Mouse (Mus musculus) liver, embryonic 14.5 days (tissue): ENCODE measurements around the gene Sos1. TPM values are rescaled to one million over a fixed set of nuclear protein-coding genes. Genes with fewer than 3 reads are reported as not detected.
A peak's percentile ranks its signal among the peaks of the same experiment; 100 is the strongest.

ENCODE experiments used
- ATAC-seq: fragments of 200-750 bp; cut with Nextera tagmentation; 2 replicates; pipeline ENCODE4 v1.8.0; 2017; ENCODE audit warnings: moderate number of reproducible peaks, mild to moderate bottlenecking, moderate library complexity; ENCODE audit not compliant: insufficient read depth
- DNase-seq, 3 experiments: peaks; one replicate each; pipeline ENCODE4 v3.0.0-alpha.2; 2012 to 2013; ENCODE audit warnings: low read depth in 3 of 3, low spot score in 3 of 3
- H3K27ac ChIP-seq: fragments of 300-500 bp; sonication (generic); 2 replicates; pipeline ENCODE4 v1.5.1; 2014; ENCODE audit warnings: moderate library complexity, mild to moderate bottlenecking, control low read depth, inconsistent platforms
- H3K27me3 ChIP-seq: fragments of 300-500 bp; sonication (generic); 2 replicates; pipeline ENCODE4 v1.6.1; 2014; ENCODE audit warnings: mild to moderate bottlenecking, low read length, moderate library complexity; ENCODE audit not compliant: control insufficient read depth, insufficient read depth
- H3K36me3 ChIP-seq: fragments of 300-500 bp; sonication (generic); replicated peaks from 2 replicates; pipeline ENCODE4 v1.6.1; 2014; ENCODE audit warnings: low read depth; ENCODE audit not compliant: control insufficient read depth, insufficient read depth
- H3K4me1 ChIP-seq, 2 experiments: fragments of 200-500 bp in 1 of 2; fragments of 300-500 bp in 1 of 2; sonication (generic) in 1 of 2; replicated peaks; 2 replicates each; pipeline ENCODE4 v1.6.1; 2012 to 2014; ENCODE audit warnings: antibody characterized with exemption in 1 of 2, inconsistent platforms in 1 of 2, low read length in 1 of 2; ENCODE audit not compliant: control insufficient read depth in 2 of 2, insufficient read depth in 2 of 2
- H3K4me2 ChIP-seq: fragments of 300-500 bp; sonication (generic); 2 replicates; pipeline ENCODE4 v1.6.1; 2014; ENCODE audit warnings: low read depth, mild to moderate bottlenecking, control low read depth, moderate library complexity
- H3K4me3 ChIP-seq, 2 experiments: fragments of 200-500 bp in 1 of 2; fragments of 300-500 bp in 1 of 2; sonication (generic) in 1 of 2; 2 replicates each; pipeline ENCODE4 v1.5.1; 2012 to 2014; ENCODE audit warnings: low read depth in 2 of 2, low read length in 2 of 2, mild to moderate bottlenecking in 2 of 2, control low read depth in 1 of 2, inconsistent platforms in 1 of 2, moderate library complexity in 1 of 2; ENCODE audit not compliant: insufficient read depth in 1 of 2
- H3K9ac ChIP-seq: fragments of 300-500 bp; sonication (generic); replicated peaks from 2 replicates; pipeline ENCODE4 v1.6.1; 2014; ENCODE audit warnings: mild to moderate bottlenecking, control low read depth, moderate library complexity
- H3K9me3 ChIP-seq: fragments of 300-500 bp; sonication (generic); 2 replicates; pipeline ENCODE4 v1.6.1; 2016; ENCODE audit warnings: low read length, mixed read lengths; ENCODE audit not compliant: control insufficient read depth
- CTCF ChIP-seq: IDR thresholded peaks from 2 replicates; pipeline ENCODE4 v1.5.1; 2016; ENCODE audit warnings: antibody characterized with exemption, low read depth, control low read depth
- EP300 ChIP-seq: IDR thresholded peaks from 2 replicates; pipeline ENCODE4 v1.6.1; 2016; ENCODE audit warnings: antibody characterized with exemption, low read depth
- WGBS: fragments of 180-500 bp; shearing (Covaris S2); extraction: QIAGEN DNeasy Blood & Tissue Kit; methylation state at CpG from one replicate; pipeline ENCODE4 v1.1.7; 2014; ENCODE audit not compliant: insufficient replicate concordance; 5-methylcytosine and 5-hydroxymethylcytosine counted together
- polyA plus RNA-seq, 2 experiments: library from polyadenylated mRNA; depleted of rRNA in 1 of 2; stranded (reverse) in 1 of 2; unstranded in 1 of 2; fragments of >200 nt; fragmentation: Nextera tagmentation in 1 of 2; extraction: Ambion mirVana in 1 of 2; gene quantifications; 2 replicates each; pipeline versions ENCODE4 v1.2.1 to v1.2.3; 2012 to 2014

The Sos1 gene
- polyA plus RNA-seq, 2 experiments = 1.3 to 1.7 TPM

GRCm38 (mm10) chr17:80518811-80519210 lies 38.6 kb upstream of the Sos1 start:
- ATAC-seq (no peak), DNase-seq (no peak)
- no peak for TF ChIP-seq CTCF
- no peak for TF ChIP-seq EP300
- no peaks in the 10 kb centered on the region for H3K27me3 ChIP-seq
- H3K9me3 ChIP-seq = no peaks in the 10 kb centered on the region
- no peak overlapping the region for H3K4me3 ChIP-seq
- no peak overlapping the region for H3K27ac ChIP-seq
- WGBS = 80% methylated on average over 12 of the region's 12 CpGs
- no peak overlapping the region for H3K9ac ChIP-seq
- H3K4me2 ChIP-seq = no peak overlapping the region
- H3K36me3 ChIP-seq = no peaks in the 10 kb centered on the region
- H3K4me1 ChIP-seq = peaks cover 0 to 13% of the 10 kb centered on the region in 2 experiments; a peak in 1 of 4 replicates

GRCm38 (mm10) chr17:80517244-80517643 lies 37.0 kb upstream of the Sos1 start:
- TF ChIP-seq EP300 (no peak), CTCF (0 out of 2 replicates have a peak, but pooled peaks have one; percentile 14)
- DNase-seq (no peak), ATAC-seq (no peak)
- Histone ChIP-seq H3K27ac (no peak overlapping the region), H3K4me2 (no peak overlapping the region), H3K9ac (no peak overlapping the region), H3K4me1 (peaks cover 0 to 20% of the 10 kb centered on the region in 2 experiments; a peak in 1 of 4 replicates), H3K27me3 (no peaks in the 10 kb centered on the region), H3K36me3 (no peaks in the 10 kb centered on the region), H3K9me3 (no peaks in the 10 kb centered on the region), H3K4me3 (no peak overlapping the region)
- WGBS = 35% methylated on average over 9 of the region's 9 CpGs

GRCm38 (mm10) chr17:80515956-80516355 lies 35.7 kb upstream of the Sos1 start:
- H3K36me3 ChIP-seq = no peaks in the 10 kb centered on the region
- H3K4me2 ChIP-seq = no peak overlapping the region
- no peaks in the 10 kb centered on the region for H3K27me3 ChIP-seq
- no peak overlapping the region for H3K9ac ChIP-seq
- H3K4me1 ChIP-seq = peaks cover 0 to 20% of the 10 kb centered on the region in 2 experiments; a peak in 1 of 4 replicates
- DNase-seq = no peak
- H3K4me3 ChIP-seq = no peak overlapping the region
- H3K9me3 ChIP-seq = no peaks in the 10 kb centered on the region
- TF ChIP-seq EP300 (no peak), CTCF (no peak)
- WGBS = 74% methylated on average over 9 of the region's 9 CpGs
- no peak overlapping the region for H3K27ac ChIP-seq
- no peak for ATAC-seq

- Histone ChIP-seq H3K36me3 (no peaks in the 10 kb centered on the region), H3K27me3 (no peaks in the 10 kb centered on the region), H3K4me1 (peaks cover 0 to 21% of the 10 kb centered on the region in 2 experiments; a peak in 2 of 4 replicates), H3K9me3 (no peaks in the 10 kb centered on the region), H3K4me3 (no peak overlapping the region), H3K4me2 (no peak overlapping the region), H3K27ac (no peak overlapping the region), H3K9ac (no peak overlapping the region)
- TF ChIP-seq EP300 (no peak), CTCF (no peak)
- WGBS = 77% methylated on average over 7 of the region's 7 CpGs
- ATAC-seq (no peak), DNase-seq (no peak)
These were observed 35.3 kb upstream of the Sos1 start for GRCm38 (mm10) chr17:80515513-80515912.

GRCm38 (mm10) chr17:80513766-80514165 lies 33.5 kb upstream of the Sos1 start:
- Histone ChIP-seq H3K27ac (no peak overlapping the region), H3K4me3 (no peak overlapping the region), H3K9me3 (no peaks in the 10 kb centered on the region), H3K4me1 (peaks cover 0 to 25% of the 10 kb centered on the region in 2 experiments; a peak in 2 of 4 replicates), H3K27me3 (no peaks in the 10 kb centered on the region), H3K9ac (no peak overlapping the region), H3K4me2 (peak overlapping the region; percentile 26; the same call in 1 of the 2 replicates), H3K36me3 (no peaks in the 10 kb centered on the region)
- ATAC-seq = peak; percentile 44; the same call in 1 of the 2 replicates
- TF ChIP-seq EP300 (no peak), CTCF (no peak)
- WGBS = 9% methylated on average over 8 of the region's 8 CpGs
- no peak for DNase-seq
